Mouse (Mus musculus) lung, embryonic 16.5 days (tissue): ENCODE data around the gene Napepld. TPM values are rescaled to one million over a fixed set of nuclear protein-coding genes. Genes with fewer than 3 reads are reported as not detected.
"Not testable (repeated sequence)": the region's sequence is repeated elsewhere in the genome, so short reads cannot be mapped to it uniquely, and the experiment has no call there.

ENCODE experiments used
- ATAC-seq: fragments of 200-750 bp; cut with Nextera tagmentation; 2 replicates; pipeline ENCODE4 v1.8.0; 2017; ENCODE audit warnings: low read depth, mild to moderate bottlenecking, moderate library complexity
- H3K27ac ChIP-seq: fragments of 300-500 bp; sonication (generic); 2 replicates; pipeline ENCODE4 v1.5.1; 2014; ENCODE audit warnings: mild to moderate bottlenecking, control low read depth, low read length
- H3K27me3 ChIP-seq: fragments of 300-500 bp; sonication (generic); 2 replicates; pipeline ENCODE4 v1.6.1; 2014; ENCODE audit warnings: low read depth, low read length, mixed read lengths; ENCODE audit not compliant: control insufficient read depth, insufficient read depth
- H3K36me3 ChIP-seq: fragments of 300-500 bp; sonication (generic); 2 replicates; pipeline ENCODE4 v1.6.1; 2014; ENCODE audit warnings: low read length; ENCODE audit not compliant: control insufficient read depth, insufficient read depth
- H3K4me1 ChIP-seq: fragments of 300-500 bp; sonication (generic); replicated peaks from 2 replicates; pipeline ENCODE4 v1.6.1; 2014; ENCODE audit warnings: low read length, mixed read lengths; ENCODE audit not compliant: control insufficient read depth, insufficient read depth
- H3K4me2 ChIP-seq: fragments of 300-500 bp; sonication (generic); 2 replicates; pipeline ENCODE4 v1.6.1; 2014; ENCODE audit warnings: low read depth, low read length, control low read depth
- H3K4me3 ChIP-seq: fragments of 300-500 bp; sonication (generic); 2 replicates; pipeline ENCODE4 v1.5.1; 2014; ENCODE audit warnings: mild to moderate bottlenecking, low read length, control low read depth
- H3K9ac ChIP-seq: fragments of 300-500 bp; sonication (generic); 2 replicates; pipeline ENCODE4 v1.6.1; 2014; ENCODE audit warnings: low read length, control low read depth
- H3K9me3 ChIP-seq: fragments of 300-500 bp; sonication (generic); 2 replicates; pipeline ENCODE4 v1.6.1; 2016; ENCODE audit warnings: low read length; ENCODE audit not compliant: control insufficient read depth
- WGBS: fragments of 180-500 bp; shearing (Covaris S2); extraction: QIAGEN DNeasy Blood & Tissue Kit; methylation state at CpG from one replicate; pipeline ENCODE4 v1.1.7; 2014; 5-methylcytosine and 5-hydroxymethylcytosine counted together
- polyA plus RNA-seq: library from polyadenylated mRNA; unstranded; fragments of >200 nt; fragmentation: Nextera tagmentation; extraction: Ambion mirVana; gene quantifications from 2 replicates; pipeline ENCODE4 v1.2.1, GENCODE M21; 2015

Gene Napepld
- polyA plus RNA-seq, 1 experiment from 2014 or later = 4.7 TPM

DNA sequence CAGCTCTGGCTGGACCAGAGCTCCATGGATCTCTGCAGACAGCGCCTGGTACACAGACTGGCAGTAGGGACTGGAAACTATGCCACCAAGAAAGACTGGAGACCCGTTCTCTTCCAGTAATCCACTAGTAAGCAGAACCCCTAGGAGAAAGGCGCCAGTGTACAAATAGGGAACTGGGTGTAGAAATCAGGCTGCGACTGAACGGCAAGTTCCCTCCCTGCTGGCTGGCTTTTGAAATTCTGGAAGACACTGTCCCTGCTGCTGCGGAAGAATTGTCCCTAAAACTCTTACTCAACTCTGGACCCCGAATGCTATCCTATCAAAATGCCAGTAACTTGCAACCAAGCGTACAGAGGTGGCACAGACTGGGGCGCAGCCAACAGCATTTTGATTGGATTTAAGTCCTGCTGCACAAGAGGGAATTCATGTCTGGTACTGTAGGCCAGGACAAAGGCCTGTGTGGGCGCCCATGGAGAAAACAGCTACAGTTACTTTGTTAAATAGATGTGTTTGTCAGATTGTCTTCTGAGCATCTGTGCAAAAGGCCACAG lies 16.0 kb upstream of the Napepld start:
- no peak for ATAC-seq
- Histone ChIP-seq H3K9ac (no peak overlapping the region), H3K4me1 (no peaks in the 10 kb centered on the region), H3K4me3 (no peak overlapping the region), H3K27me3 (no peaks in the 10 kb centered on the region), H3K27ac (no peak overlapping the region), H3K4me2 (no peak overlapping the region), H3K36me3 (no peaks in the 10 kb centered on the region), H3K9me3 (no peaks in the 10 kb centered on the region)
- 82% methylated on average over 10 of the region's 10 CpGs for WGBS

DNA sequence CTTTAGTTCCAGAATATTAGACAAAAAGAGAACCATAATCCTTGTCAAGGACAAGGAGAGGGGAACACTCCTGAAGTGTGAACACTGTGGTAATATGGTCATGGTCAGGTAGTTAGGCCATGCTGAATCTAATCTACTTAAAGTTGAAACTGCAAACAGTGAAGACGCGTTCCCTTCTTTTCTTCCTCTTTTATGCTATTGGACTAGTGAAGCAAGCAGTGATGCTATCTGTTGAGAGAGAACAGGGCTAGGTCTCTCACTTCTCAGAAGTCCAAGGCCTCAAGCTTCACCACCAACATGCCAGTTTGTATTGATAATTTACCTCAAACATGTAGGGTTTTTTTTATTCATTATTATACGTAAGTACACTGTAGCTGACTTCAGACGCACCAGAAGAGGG lies 13.3 kb upstream of the Napepld start:
- Histone ChIP-seq H3K27me3 (no peaks in the 10 kb centered on the region), H3K9ac (no peak overlapping the region), H3K36me3 (no peaks in the 10 kb centered on the region), H3K4me2 (no peak overlapping the region), H3K9me3 (no peaks in the 10 kb centered on the region), H3K27ac (no peak overlapping the region), H3K4me1 (no peaks in the 10 kb centered on the region), H3K4me3 (no peak overlapping the region)
- WGBS = 87% methylated on average over 4 of the region's 4 CpGs
- no peak for ATAC-seq

DNA sequence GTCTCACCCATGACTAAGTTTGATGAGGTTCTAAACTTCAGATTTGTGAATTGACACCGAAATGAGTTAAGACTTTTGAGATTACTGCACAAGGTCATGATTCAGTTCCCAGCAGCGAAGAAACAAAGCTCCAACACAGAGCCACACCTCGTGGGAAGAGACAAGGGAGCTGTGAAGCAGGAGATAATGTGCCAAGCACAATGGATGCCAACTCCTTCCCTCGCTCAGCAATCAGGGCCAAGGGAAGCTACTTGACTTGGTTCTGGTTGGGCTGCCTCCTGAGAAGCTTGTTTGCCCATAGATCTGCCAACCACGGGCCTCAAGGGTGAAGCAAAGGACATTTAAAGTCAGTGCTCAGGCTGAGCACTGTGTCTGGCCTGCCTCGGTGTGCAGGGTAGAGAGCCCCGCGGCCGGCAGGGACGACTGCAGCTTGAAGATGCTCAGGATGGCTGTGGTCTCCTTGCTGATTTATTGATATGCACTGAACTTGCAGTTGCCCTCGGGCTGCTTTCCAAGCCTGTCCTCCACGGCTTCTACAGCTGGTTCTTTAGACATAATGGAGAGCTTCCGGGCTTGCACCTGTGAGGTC lies 11.0 kb upstream of the Napepld start:
- Histone ChIP-seq H3K9me3 (no peaks in the 10 kb centered on the region), H3K4me2 (no peak overlapping the region), H3K27ac (no peak overlapping the region), H3K36me3 (no peaks in the 10 kb centered on the region), H3K4me1 (no peaks in the 10 kb centered on the region), H3K9ac (no peak overlapping the region), H3K4me3 (no peak overlapping the region), H3K27me3 (no peaks in the 10 kb centered on the region)
- WGBS = 58% methylated on average over 13 of the region's 13 CpGs
- ATAC-seq = no peak

DNA sequence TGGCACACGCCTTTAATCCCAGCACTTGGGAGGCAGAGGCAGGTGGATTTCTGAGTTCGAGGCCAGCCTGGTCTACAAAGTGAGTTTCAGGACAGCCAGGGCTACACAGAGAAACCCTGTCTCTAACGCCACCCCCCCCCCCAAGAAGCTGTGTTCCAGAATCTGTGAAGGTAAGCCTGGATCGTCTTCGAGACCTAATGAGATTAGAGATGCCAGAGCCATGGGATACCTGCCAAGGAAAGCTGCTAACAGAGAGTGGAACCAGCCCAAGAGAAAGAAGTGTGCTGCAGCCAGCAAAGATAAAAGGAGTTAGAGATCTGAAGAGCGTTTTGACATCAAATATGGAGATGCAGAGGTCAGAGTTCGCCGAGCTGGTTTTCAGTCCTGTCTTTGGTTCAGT lies 6.8 kb upstream of the Napepld start:
- H3K4me2 ChIP-seq, H3K9ac ChIP-seq, ATAC-seq, H3K9me3 ChIP-seq, H3K27me3 ChIP-seq, H3K36me3 ChIP-seq, H3K27ac ChIP-seq, H3K4me3 ChIP-seq, H3K4me1 ChIP-seq: not testable (repeated sequence)
- WGBS = 83% methylated on average over 8 of the region's 8 CpGs

DNA sequence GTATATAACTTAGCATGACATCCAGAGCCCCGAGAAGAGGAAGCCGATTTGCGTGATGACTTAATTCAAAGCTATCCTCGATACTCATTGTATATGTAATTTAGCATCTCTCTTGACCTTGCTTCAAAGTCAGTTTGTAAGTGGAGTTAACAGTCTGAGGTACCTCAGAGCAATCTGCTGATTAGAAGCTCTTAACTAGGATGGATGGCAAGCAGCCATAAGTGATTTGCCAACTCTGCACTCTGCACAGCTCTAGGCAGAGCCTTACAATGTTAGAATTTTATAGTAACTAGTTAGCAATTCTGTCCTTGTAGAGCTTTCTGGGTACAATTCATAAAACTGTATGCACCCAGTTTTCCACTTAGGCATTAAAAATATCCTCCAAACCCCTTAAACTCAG lies 5.3 kb upstream of the Napepld start:
- WGBS = 86% methylated on average over 4 of the region's 4 CpGs
- H3K4me2 ChIP-seq = no peak overlapping the region
- H3K27me3 ChIP-seq = no peaks in the 10 kb centered on the region
- H3K4me3 ChIP-seq = no peak overlapping the region
- H3K9ac ChIP-seq = no peak overlapping the region
- H3K27ac ChIP-seq = no peak overlapping the region
- no peaks in the 10 kb centered on the region for H3K36me3 ChIP-seq
- H3K4me1 ChIP-seq = no peaks in the 10 kb centered on the region
- no peak for ATAC-seq
- no peaks in the 10 kb centered on the region for H3K9me3 ChIP-seq

DNA sequence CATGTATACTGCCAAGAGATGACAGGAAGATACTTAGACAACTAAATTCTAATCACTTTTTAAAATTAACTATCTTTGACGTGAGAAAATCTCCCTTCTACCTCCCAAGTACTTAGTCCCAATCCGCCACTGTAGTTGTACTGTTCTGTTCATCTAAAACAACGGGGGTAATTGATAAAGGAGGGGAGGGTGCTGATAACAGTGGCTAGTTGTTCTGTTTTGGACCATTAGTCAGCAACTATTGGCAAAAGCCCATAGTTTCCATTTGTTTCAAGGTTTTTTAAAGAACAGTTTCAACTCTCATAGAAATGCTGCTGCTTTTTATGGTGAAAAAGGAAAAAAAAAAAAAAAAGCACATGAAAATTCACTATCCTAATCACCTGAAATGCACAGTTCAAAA lies 2.5 kb upstream of the Napepld start:
- Histone ChIP-seq H3K9ac (no peak overlapping the region), H3K27ac (no peak overlapping the region), H3K4me1 (no peaks in the 10 kb centered on the region), H3K9me3 (no peaks in the 10 kb centered on the region), H3K4me2 (no peak overlapping the region), H3K27me3 (no peaks in the 10 kb centered on the region), H3K4me3 (no peak overlapping the region), H3K36me3 (no peaks in the 10 kb centered on the region)
- WGBS = 79% methylated on average over 3 of the region's 3 CpGs
- no peak for ATAC-seq

DNA sequence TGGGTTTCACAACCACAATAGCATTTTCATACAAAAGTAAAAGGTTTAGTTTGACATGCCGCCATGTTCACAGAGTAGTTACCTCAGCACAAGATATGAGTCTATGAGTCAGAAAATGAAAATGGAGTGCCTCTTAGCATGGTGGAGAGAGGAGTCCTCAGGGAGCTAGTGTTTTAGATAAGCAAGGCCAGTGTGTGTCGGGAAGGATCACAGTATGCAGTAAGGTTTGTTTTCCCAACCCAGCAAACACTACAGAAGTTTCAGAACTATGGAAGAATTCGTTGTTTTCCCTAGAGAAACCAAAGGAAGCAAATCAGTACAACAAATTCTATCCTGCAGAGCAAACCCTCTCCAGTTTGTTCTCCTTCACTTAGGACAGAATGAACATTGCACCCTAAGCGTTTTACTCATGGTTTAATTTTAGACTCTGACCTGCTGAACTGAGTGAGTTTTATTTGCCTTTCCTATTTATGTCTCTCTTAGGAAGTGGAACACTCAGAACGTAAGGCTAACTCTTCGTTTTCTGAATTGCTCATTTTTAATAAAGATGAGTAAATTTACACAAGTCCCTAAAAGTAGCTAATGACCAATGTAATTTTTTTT lies 1.8 kb upstream of the Napepld start:
- Histone ChIP-seq H3K4me1 (no peaks in the 10 kb centered on the region), H3K9ac (no peak overlapping the region), H3K4me2 (peak overlapping the region; percentile 1; the same call in 1 of the 2 replicates), H3K4me3 (no peak overlapping the region), H3K27ac (no peak overlapping the region), H3K9me3 (no peaks in the 10 kb centered on the region), H3K27me3 (no peaks in the 10 kb centered on the region), H3K36me3 (no peaks in the 10 kb centered on the region)
- 54% methylated on average over 6 of the region's 6 CpGs for WGBS
- no peak for ATAC-seq

DNA sequence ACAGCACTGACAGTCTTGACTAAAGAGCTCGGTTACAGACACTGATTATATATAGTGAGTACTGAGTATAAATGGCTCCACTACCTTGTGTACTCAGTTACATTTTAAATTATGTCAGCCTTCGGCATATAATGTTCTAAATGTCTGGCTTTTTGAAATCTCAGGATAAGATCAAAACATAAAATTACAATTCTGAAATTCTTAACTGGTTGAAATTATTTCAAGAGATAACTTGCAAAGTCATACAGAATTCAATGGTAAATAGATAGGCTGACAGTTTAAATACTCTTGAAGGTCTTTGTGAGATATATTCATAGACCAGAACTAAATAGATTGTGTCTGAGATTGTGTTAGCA lies 791 bp upstream of the Napepld start:
- Histone ChIP-seq H3K9me3 (no peaks in the 10 kb centered on the region), H3K9ac (peak overlapping the region; percentile 79), H3K36me3 (no peaks in the 10 kb centered on the region), H3K27me3 (no peaks in the 10 kb centered on the region), H3K4me3 (peak overlapping the region; percentile 76), H3K4me2 (peak overlapping the region; percentile 62), H3K27ac (peak overlapping the region; percentile 91), H3K4me1 (no peaks in the 10 kb centered on the region)
- no peak for ATAC-seq
- 50% methylated on average over 2 of the region's 2 CpGs for WGBS

DNA sequence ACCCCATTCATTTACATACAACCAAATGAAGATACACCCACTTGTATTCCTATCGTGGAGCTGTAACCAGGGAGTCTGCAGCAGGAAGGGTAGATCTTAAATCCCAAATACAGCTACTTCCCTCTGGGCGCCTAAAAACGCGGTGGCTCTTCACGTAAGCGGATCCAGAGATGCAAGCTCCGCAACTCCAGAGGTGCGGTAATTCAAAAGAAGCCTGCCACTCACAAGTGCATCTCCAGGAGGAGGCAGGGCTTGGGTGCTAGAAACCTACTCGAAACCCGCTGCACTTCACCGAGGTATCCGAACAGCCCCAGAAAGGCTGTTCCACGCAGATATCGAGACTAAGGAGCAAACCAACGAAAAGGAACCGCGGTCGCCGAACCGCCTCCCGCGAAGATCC lies 262 bp downstream of the Napepld start:
- Histone ChIP-seq H3K4me3 (peak overlapping the region; percentile 76), H3K4me1 (no peaks in the 10 kb centered on the region), H3K4me2 (peak overlapping the region; percentile 90), H3K27ac (peak overlapping the region; percentile 29; the same call in 1 of the 2 replicates), H3K9me3 (no peaks in the 10 kb centered on the region), H3K27me3 (no peaks in the 10 kb centered on the region), H3K36me3 (no peaks in the 10 kb centered on the region), H3K9ac (peak overlapping the region; percentile 71)
- WGBS = under 1% methylated on average over 22 of the region's 22 CpGs
- ATAC-seq = peak; percentile 34; the same call in 1 of the 2 replicates
